Mouse (Mus musculus) heart, embryonic 15.5 days (tissue): ENCODE measurements around the gene B3galt2. TPM values are rescaled to one million over a fixed set of nuclear protein-coding genes. Genes with fewer than 3 reads are reported as not detected.

Experiments used
- ATAC-seq: fragments of 200-750 bp; cut with Nextera tagmentation; replicated peaks from 2 replicates; pipeline ENCODE4 v1.8.0; 2017; ENCODE audit warnings: low read depth, moderate TSS enrichment; ENCODE audit not compliant: insufficient number of reproducible peaks, insufficient read depth, low FRiP score
- H3K27ac ChIP-seq: fragments of 300-500 bp; sonication (generic); 2 replicates; pipeline ENCODE4 v1.5.1; 2015; ENCODE audit warnings: mild to moderate bottlenecking, inconsistent platforms
- H3K27me3 ChIP-seq: fragments of 300-500 bp; sonication (generic); 2 replicates; pipeline ENCODE4 v1.6.1; 2015; ENCODE audit warnings: inconsistent platforms
- H3K36me3 ChIP-seq: fragments of 300-500 bp; sonication (generic); 2 replicates; pipeline ENCODE4 v1.6.1; 2015; ENCODE audit warnings: mild to moderate bottlenecking, inconsistent platforms
- H3K4me1 ChIP-seq: fragments of 300-500 bp; sonication (generic); replicated peaks from 2 replicates; pipeline ENCODE4 v1.6.1; 2015; ENCODE audit warnings: inconsistent platforms
- H3K4me2 ChIP-seq: fragments of 300-500 bp; sonication (generic); 2 replicates; pipeline ENCODE4 v1.6.1; 2015; ENCODE audit warnings: inconsistent platforms, mild to moderate bottlenecking, moderate library complexity
- H3K4me3 ChIP-seq: fragments of 300-500 bp; sonication (generic); 2 replicates; pipeline ENCODE4 v1.5.1; 2015; ENCODE audit warnings: mild to moderate bottlenecking, inconsistent platforms
- H3K9ac ChIP-seq: fragments of 300-500 bp; sonication (generic); 2 replicates; pipeline ENCODE4 v1.6.1; 2015; ENCODE audit warnings: mild to moderate bottlenecking, inconsistent platforms
- H3K9me3 ChIP-seq: fragments of 300-500 bp; sonication (generic); replicated peaks from 2 replicates; pipeline ENCODE4 v1.6.1; 2016; ENCODE audit warnings: inconsistent platforms
- WGBS: fragments of 180-500 bp; shearing (Covaris S2); methylation state at CpG from one replicate; pipeline ENCODE4 v1.1.7; 2015; ENCODE audit warnings: mixed read lengths; 5-methylcytosine and 5-hydroxymethylcytosine counted together
- polyA plus RNA-seq: library from polyadenylated mRNA; unstranded; fragments of >200 nt; fragmentation: Nextera tagmentation; extraction: Ambion mirVana; gene quantifications from 2 replicates; pipeline ENCODE4 v1.2.1, GENCODE M21; 2015

Gene B3galt2
- polyA plus RNA-seq, 1 experiment from 2014 or later = 0.18 TPM

DNA sequence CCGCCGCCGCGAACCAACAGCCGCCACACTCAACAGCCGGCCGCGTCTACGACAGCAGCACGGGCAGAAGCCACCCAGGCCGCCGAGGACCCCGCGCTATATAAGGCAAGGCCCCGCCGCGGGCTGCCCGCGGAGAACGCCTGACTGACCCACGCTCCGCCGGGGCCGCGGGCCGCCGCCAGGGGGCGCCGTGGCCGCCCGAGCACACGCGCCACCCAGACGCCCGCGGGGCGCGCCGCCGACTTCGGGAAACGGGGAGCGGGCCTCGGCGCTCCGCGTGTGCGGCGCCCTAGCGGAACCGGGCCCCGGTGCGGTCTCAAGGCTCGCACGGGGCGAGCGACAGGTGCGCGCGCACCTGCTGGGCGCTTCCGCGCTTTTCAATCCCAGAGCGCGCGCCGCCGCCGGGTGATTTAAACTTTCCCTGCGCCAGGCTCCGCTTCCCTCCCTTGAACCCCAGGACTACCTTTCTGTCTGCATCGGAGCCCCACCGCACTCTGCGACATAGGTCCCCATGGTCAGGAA lies 62.3 kb downstream of the B3galt2 start, which contains the start of gene Cdc73:
Gene Cdc73, minus strand, starts transcription at position 153 of the 522 bp plus-strand sequence.
- Histone ChIP-seq H3K36me3 (peaks cover 5% of the 10 kb centered on the region; the same call in 1 of the 2 replicates), H3K9ac (peak within 1 kb of the TSS; percentile 84), H3K27me3 (no peaks in the 10 kb centered on the region), H3K9me3 (no peaks in the 10 kb centered on the region), H3K4me2 (peak within 1 kb of the TSS; percentile 76), H3K4me3 (peak within 1 kb of the TSS; percentile 76), H3K4me1 (peaks cover 7% of the 10 kb centered on the region; the same call in 1 of the 2 replicates), H3K27ac (peak within 1 kb of the TSS; percentile 91)
- WGBS = under 1% methylated on average over 65 of the region's 74 CpGs
- peak; percentile 99 for ATAC-seq

Other genes starting within 250 kb of the B3galt2 start
- gene Cdc73, start 62.2 kb downstream of the B3galt2 start, polyA plus RNA-seq = 17.6 and 19.8 TPM in 2 replicates
- 78.9 and 103 TPM in 2 replicates for gene Glrx2, start 75.7 kb downstream of the B3galt2 start, polyA plus RNA-seq
- gene Trove2, start 136.4 kb downstream of the B3galt2 start, polyA plus RNA-seq = 11.9 and 12.7 TPM in 2 replicates
- gene Uchl5, start 136.6 kb downstream of the B3galt2 start, polyA plus RNA-seq = 60.1 and 67.7 TPM in 2 replicates